Mouse (Mus musculus) heart, postnatal 36 days (tissue): Measurements from ENCODE around the gene Rgmb. TPM values are rescaled to one million over a fixed set of nuclear protein-coding genes. Genes with fewer than 3 reads are reported as not detected.

Source experiments
- DNase-seq, 2 experiments: peaks; one replicate each; pipeline ENCODE4 v3.0.0; 2021 to 2022
- intact Hi-C: fragments of 180-260 bp; cut with DNase I; formaldehyde crosslinking; loops from one replicate; pipeline ENCODE4 v1.15.1; 2025
- total RNA-seq, 2 experiments: library from RNA; stranded (reverse); gene quantifications; 2 replicates each; pipeline ENCODE4 v1.2.3; 2021

The Rgmb gene
- total RNA-seq, 2 experiments from 2014 or later, result 27.9 to 29.7 TPM

GRCm38 (mm10) chr17:15823838-15824237 is 7.0 kb downstream of the Rgmb start:
- intact Hi-C loops, result loop anchor here (10.0 kb wide), 1 partner anchor 429 kb away; the partner anchor contains the start of gene Fam120b
- no peak for DNase-seq

DNA sequence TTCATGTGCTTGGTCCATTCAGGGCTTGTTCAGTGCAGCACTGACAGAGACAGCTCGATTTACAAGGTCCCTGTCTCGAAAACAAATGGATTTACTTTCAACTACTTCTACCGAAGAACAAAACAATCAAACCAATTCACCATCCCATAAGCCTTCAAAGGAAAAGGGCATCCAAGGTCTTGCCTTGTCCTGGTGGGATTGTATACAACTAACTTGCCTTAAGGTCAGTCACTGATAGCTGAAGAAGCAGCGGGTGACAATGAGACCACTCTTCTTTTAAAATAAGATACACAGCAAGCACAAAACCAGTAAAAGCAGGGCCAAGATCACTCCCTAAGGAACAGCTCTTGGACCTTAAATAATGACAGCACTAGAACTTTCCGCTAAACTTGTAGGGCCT is 7.6 kb downstream of the Rgmb start:
- intact Hi-C loops, result loop anchor here (10.0 kb wide), 1 partner anchor 428 kb away; the partner anchor contains the start of gene Fam120b
- DNase-seq, result no peak

DNA sequence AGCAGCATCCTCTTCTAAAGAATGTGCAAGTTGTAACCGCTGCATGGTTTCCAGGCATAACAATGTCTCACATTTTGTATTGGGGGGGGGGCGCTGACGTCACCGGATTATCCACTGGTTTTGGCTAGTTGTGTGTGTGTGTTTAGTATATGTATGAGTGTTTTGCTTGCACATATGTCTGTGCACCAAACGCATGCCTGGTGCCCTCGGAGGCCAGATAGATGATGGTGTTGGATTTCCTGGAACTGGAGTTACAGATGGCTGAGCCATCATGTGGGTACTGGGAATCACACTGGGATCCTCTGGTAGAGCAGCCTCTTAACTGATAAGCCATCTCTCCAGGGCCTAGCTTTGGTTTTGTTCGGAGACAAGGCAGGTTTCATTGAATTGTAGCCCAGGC is 8.5 kb downstream of the Rgmb start:
- DNase-seq, result no peak
- intact Hi-C loops, result loop anchor here (10.0 kb wide), 1 partner anchor 428 kb away; the partner anchor contains the start of gene Fam120b

DNA sequence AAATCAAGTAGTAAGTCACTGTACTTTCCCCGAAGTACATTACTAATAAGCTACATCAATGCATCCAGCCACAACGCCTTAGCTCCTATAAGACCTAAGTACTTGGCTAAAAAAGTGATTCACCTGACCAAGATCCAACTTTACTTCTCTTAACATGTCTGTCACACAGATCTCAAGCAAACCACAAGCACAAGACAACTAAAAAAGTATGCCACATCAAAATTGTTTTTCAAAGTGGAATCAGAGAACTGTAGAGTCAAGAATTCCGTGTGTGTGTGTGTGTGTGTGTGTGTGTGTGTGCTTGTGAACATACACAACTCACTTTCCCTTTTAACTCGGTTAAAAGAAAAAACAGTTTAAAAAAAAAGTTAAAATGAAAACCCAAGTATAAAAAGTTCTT is 9.1 kb downstream of the Rgmb start:
- intact Hi-C loops, result loop anchor here (10.0 kb wide), 1 partner anchor 427 kb away; the partner anchor contains the start of gene Fam120b
- DNase-seq, result no peak

GRCm38 (mm10) chr17:15820761-15821160 is 10.1 kb downstream of the Rgmb start:
- intact Hi-C loops, result loop anchor here (10.0 kb wide), 1 partner anchor 426 kb away; the partner anchor contains the start of gene Fam120b

GRCm38 (mm10) chr17:15820146-15820545 is 10.7 kb downstream of the Rgmb start:
- intact Hi-C loops, result loop anchor here (10.0 kb wide), 1 partner anchor 425 kb away; the partner anchor contains the start of gene Fam120b
- no peak for DNase-seq

More at GRCm38 (mm10) chr17:15820761-15821160, 10.1 kb downstream of the Rgmb start:
- no peak for DNase-seq

GRCm38 (mm10) chr17:15818372-15818771 is 12.5 kb downstream of the Rgmb start:
- intact Hi-C loops, result no loop called here

DNA sequence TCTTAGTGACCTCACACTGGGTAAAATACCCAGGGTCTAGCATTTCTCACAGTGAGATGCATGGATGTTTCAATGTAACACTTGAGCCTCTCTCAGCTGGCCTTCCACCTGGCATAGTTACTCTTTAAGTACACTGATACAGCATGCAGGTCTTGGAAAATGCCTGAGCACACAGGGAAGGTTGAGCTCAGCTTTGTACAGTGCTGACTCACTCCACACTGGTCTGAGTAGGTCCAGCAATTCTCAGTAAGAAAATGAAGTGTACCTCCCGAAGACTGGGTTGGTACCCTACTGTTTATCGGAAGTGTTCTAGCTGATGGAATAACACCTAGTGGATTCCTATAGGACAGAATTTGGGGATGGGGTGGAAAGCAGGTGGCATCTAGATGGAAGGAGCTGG is 13.2 kb downstream of the Rgmb start:
- intact Hi-C loops, result no loop called here
- no peak for DNase-seq

More at GRCm38 (mm10) chr17:15818372-15818771, 12.5 kb downstream of the Rgmb start:
- DNase-seq, result no peak

GRCm38 (mm10) chr17:15817096-15817450 is 13.8 kb downstream of the Rgmb start:
- intact Hi-C loops, result no loop called here
- no peak for DNase-seq

GRCm38 (mm10) chr17:15816379-15817095 is 14.3 kb downstream of the Rgmb start:
- intact Hi-C loops, result no loop called here
- no peak for DNase-seq

DNA sequence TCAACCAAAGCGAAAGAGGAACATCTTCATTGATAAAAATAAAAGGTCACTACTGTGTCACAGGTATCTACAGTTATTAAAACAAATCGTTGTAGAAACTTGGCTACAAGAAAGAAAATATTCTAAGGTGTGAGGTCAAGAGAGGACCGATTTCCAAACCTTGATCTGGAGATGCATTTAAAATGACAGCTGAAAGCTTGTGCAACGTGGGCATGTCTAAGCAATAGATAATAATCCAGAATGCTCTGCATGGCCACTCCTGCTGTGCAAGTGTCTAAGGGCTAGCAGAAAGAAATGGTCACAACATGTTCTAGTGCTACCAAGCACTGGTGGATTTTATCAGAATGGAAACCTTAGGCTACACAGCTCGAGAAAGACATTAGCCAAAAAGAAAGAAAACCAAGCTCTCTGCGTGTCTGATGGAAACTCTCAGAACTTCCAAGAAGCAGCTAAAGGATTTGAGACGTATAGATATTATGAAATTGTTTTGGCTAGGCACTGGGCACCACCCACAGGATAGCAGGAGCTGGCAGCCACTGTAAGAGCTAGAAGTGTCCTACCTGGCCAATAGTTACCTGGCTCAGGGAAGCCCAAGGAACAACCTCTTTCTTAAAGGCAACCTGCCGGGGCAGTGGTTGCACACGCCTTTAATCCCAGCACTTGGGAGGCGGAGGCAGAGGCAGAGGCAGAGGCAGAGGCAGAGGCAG is 15.4 kb downstream of the Rgmb start:
- intact Hi-C loops, result no loop called here
- DNase-seq, result no peak

DNA sequence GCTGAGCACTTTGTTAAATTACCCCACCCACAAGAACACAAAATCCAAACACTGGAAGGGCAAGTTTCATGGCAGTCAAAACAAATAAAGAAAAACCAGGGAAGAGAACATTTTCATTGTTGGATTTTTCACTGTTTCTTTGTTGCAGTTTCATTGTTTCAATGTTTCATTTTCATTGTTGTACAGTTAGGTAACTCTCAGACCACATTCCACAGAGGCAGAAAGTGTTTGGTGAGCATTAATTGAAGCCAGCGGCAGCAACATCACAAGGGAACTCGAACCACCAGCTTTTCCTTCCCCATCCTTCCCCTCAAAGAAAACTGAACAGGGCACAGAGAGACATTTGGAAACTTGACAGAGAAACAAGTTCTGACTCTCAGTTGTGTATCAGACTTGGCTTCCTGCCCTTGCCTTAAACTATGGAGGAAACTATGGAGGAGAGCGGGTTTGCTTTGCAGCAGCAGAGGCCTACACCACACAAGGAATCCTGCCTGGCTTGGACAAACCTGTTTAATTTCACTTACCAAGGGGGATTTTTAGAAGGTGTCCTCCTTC is 17.1 kb downstream of the Rgmb start:
- intact Hi-C loops, result no loop called here
- DNase-seq, result no peak

- DNase-seq, result no peak
- intact Hi-C loops, result no loop called here
These were observed 18.6 kb downstream of the Rgmb start for GRCm38 (mm10) chr17:15812136-15812778.

DNA sequence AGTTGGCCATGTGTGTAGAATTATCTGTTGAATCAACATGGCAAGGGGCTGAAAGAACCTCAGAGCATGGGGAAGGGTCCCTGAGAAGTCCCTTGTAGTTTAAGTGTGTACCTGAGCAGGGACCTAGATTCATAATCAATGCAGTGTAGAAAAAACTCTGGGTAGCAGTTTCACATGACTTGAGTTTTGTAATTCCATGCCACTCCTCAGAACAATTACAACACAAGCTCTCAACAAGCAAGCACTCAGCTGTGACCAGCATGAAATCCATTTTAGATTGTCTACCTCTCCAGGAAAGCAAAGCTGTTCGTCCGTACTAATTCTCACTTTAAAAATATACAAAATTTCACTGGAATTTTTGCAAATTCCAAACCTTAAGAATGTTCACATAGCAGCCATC is 20.9 kb downstream of the Rgmb start:
- DNase-seq, result no peak
- intact Hi-C loops, result loop anchor here (2.0 to 10.0 kb wide), 2 partner anchors 17 to 155 kb away; no protein-coding TSS in a partner anchor

GRCm38 (mm10) chr17:15808468-15809374 is 22.1 kb downstream of the Rgmb start:
- DNase-seq, result no peak
- intact Hi-C loops, result loop anchor here (2.0 to 10.0 kb wide), 2 partner anchors 18 to 156 kb away; no protein-coding TSS in a partner anchor

DNA sequence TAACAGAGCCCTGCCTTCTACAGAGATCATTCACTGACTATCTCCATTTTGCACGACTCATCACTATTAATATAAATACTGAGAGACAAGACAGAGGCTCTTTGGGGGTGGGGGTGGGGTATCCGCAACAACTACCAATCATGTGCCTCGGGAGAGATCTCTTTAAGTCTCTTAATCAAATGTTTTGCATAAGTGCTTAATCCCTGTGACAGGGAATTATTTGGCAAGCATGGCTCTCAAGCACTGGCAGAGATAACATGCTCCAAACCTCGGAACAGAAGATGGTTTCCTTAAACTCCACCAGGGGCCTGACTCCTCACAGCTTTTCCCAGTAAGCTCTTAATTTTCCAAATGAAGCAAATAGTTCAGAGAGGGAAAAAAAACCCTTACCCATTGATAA is 22.8 kb downstream of the Rgmb start:
- DNase-seq, result no peak
- intact Hi-C loops, result loop anchor here (2.0 to 10.0 kb wide), 2 partner anchors 19 to 157 kb away; no protein-coding TSS in a partner anchor

GRCm38 (mm10) chr17:15807295-15807984 is 23.4 kb downstream of the Rgmb start:
- no peak for DNase-seq
- intact Hi-C loops, result loop anchor here (10.0 kb wide), 1 partner anchor 157 kb away; no protein-coding TSS in a partner anchor

- no peak for DNase-seq
- intact Hi-C loops, result loop anchor here (10.0 kb wide), 1 partner anchor 161 kb away; no protein-coding TSS in a partner anchor
These were observed 26.6 kb downstream of the Rgmb start for GRCm38 (mm10) chr17:15804008-15804812.
